Mouse (Mus musculus) right cerebral cortex, adult 2 months (tissue): ENCODE data around the gene Mapkbp1.

Source experiments
- DNase-seq, 2 experiments: peaks; one replicate each; pipeline ENCODE4 v3.0.0; 2021 to 2022; ENCODE audit warnings: low spot score in 2 of 2

The Mapkbp1 gene

DNA sequence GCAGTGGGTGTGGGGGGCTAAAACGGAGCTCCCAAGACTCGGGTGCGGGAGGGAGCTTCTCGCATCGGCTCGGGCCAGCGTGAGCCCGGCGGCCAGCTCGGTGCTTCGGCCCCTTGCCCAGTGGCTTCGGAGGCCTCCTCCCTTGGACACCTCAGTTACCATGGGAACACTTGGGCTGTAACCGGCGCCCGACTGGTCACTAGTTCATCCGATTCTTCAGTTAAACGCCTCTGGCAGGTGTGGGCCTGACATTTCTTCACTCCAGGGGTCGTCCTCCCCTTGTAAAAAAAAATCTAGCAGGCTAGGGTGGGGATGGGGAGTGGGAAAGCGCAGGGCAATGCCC, at the start of gene Mapkbp1:
Gene Mapkbp1 (plus strand): TSS at position 163 of the 343 bp plus-strand sequence.
- no peak for DNase-seq

DNA sequence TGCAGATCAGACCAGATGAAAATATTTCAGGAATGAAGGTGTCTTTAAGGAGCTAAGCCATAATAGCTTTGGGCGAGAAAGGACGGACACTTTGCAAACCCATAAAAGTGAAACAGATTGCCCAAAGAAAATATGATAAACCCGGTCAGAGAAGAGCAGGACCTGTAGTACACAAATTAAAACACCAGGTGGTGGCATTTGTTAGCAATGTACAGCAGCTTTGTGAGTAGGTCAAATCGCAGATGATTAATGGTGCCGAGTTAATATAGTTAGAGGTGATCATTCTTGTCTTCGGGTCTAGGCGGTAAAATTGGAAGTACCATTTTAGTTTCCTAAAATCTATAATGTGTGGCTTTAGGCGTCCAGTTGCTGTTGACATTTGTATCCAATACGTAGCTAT, 1.9 kb upstream of the Mapkbp1 start:
- DNase-seq: peak; percentile 40 to 45

DNA sequence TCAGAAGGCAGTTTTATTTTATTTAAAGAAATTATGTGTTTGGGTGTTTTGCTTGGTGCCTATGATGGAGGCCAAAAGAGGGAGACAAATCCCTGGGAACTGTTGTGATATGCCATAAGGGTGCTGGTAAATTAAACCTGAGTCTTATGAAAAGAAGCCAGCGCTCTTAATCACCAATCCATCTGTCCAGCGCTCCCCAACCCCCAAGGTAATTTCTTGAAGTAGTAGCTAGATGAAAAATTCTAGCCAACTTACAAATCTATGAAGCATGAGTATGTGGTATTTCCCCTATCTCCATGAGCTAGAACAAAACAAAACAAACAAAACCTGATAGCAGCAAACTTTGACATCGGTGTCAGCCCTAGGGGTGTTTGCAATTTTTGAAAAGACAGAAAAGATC, 1.2 kb upstream of the Mapkbp1 start:
- no peak for DNase-seq

DNA sequence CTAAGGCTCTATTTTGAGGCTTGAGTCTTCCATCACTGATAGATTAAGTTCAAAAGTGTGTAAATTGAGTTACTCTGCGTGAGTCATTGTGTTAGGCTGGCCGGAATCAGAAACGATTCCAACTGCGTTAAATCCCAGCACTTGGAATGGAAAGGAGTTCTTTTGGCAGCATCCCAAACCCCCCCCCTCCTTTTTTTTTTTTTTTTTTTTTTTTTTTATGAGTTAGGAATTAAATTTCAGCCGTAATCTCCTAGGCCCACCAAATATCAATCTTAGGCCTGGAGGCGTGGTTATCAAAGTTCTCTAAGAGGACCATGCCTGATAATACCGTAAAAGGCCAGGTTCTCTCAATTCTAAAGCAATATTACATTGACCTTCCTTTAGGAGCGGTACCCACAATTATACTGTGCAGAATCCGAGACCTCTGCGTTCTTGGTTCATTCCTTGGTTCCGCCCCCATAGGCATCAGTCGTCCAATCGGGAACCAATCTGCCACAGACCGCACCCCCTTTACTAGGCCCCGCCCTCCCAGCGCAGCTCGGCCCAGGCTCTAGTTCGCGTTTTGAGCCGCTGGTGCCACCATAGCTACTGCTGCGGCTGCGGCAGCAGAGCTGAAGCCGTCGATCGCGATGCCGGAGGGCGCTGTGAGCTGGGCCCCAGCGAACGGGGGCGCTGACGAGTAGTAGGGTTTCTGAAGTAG, 512 bp upstream of the Mapkbp1 start:
- DNase-seq: peak; percentile 96 to 98

DNA sequence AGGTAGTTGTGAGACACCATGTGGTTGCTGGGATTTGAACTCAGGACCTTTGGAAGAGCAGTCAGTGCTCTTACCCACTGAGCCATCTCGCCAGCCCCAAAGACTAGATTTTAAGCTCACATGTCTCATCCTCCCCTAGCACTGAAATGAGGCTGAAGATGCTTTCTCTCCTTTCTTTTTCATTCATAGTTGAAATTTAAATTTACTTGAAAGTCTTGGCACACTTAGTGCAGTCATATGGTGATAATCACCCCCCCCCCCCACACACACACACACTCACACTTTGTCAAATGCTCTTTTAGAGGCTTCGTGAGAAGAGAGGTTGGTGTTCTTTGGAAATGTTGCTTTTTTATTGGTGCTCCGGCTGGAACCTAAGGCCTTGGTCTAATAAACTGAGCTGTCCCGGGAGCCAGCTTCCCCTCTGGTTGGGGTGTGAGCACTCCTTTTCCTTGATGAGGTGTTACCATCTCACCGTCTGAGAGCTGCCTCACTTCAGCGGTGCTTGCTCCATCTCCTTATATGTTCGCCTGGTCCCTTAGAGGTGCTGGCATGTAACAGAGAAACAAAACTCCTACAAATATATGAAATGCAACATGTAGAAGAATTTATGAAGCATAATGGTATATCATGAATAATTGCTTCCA, 8.0 kb downstream of the Mapkbp1 start:
- DNase-seq: no peak

DNA sequence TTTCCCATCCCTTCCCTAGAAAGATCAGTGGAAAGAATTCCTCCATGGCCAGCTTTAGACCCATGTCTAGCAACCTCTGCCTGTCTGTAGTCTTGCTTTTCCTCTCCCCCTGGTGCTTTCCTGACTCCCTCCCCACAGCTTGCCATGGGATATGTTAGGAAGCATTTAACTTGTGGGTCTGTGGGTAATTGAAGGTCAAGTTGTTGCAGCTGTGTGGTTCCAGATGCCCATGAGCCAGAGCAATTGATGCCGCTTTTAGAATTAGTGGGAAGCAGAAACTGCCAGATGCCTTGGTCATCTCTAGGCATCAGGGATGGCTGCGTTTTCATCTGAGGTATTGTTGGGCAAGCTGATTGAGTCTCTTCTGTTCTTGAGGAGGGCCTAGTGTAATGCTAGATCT, 9.1 kb downstream of the Mapkbp1 start:
- no peak for DNase-seq

DNA sequence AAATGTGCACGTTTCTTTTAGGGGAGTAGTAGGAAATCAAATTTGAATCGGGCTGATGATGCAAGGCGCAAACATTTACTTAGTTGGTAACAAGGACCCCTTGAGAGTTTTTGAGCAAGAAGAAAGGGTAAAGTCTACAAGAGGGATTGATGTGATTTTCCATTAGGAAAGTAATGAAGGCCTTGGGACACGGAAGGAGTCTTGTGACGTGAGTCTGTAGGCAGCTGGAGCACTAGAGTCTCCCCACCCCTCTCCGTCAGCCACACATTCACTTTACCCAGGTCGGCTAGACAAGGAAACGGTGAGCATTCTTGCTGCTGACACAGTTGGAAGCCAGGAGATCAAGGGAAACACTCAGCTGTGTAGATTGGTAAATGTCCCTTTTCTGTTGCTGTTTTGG, 13.4 kb downstream of the Mapkbp1 start:
- DNase-seq: no peak

DNA sequence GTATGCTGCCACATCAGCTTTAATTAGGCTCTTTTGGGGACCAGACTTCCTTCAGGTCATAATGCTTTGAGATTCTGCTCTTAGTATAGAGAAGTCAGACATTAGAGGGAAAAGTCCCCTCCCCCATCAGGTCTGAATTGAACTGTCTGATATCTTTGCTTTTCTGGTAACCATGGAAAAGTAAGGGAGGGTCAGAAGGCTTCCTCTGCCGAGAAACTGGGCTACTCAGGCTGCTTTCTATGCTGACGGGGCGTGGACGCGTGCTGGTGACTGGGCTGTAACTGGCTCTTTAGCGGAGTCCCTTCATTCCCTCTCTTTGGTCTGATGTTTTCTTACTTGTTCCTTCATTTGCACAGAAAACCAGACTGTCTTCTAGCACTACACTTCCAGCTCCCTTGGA, 13.9 kb downstream of the Mapkbp1 start:
- DNase-seq: no peak

DNA sequence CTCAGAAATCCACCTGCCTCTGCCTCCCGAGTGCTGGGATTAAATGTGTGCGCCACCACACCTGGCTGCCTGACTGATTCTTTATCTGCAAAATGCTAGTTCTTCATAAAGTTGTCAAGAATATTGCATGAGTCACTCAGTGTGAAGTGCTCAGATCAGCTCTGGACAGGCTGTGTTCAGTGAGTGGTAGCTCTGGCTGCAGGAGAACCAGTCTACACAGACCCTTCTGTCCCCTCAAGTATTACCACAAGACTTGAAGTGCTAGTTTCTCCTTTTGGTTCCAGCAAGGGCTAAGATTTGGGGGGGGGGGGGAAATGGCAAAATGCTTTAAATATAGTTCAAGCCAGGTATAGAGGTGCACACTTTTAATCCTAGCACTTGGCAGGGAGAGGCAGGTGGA, 14.9 kb downstream of the Mapkbp1 start:
- no peak for DNase-seq

DNA sequence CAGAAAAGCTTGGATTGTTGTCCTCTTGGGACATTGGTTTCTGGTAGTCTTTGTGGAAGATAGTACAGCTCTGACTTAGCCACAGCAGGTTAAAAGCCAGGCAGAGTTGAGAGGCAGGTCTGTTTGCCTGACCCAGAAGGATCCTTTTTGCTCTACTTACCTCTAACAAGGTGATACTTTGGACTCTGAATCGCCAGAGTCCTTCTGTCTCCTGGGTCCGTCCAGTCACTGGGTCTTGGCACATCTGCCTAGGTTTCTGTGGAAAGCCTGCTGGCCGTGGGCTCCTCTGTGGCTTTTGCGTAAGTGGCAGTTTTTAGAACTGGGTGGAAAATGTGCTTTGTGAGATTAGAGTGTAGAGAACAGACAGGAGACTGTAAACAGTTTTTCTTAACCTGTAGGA, 16.5 kb downstream of the Mapkbp1 start:
- no peak for DNase-seq

DNA sequence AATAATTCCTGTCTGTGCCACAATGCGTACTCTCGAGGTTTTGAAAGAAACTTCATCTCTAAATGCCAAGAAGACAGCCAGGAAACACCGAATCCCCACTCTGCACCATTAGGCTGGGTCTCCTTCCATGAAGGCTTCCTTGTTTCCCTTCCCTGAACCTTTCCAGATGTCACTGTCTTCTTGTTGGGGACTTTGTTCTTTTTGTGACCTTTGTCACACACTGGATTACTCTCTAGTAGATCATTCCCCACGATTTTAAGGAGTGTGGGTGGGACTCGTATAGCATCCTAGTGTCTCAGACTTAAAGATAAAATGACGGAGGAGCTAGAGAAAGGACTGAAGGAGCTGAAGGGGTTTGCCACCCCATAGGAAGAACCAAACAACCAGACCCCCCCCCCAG, 18.4 kb downstream of the Mapkbp1 start:
- DNase-seq: no peak

DNA sequence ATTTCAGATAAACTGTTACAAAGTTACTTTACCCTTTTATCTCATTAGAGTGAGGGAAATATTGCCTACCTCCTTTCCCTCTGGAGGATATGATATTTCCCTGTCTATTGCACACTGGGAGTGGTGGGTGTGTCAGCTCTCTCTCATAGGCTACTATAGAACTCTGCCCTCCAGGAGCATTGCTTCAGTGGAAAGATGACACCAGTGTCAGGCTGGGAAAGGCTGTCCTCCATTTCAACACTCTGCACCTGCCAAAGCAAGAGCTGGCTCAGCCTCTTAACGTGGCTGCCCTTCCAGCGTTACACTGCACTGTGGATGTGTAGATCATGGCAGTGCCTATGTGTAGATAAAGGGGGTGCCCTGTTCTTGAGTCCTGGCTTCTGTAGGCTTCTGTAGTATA, 19.9 kb downstream of the Mapkbp1 start:
- no peak for DNase-seq

DNA sequence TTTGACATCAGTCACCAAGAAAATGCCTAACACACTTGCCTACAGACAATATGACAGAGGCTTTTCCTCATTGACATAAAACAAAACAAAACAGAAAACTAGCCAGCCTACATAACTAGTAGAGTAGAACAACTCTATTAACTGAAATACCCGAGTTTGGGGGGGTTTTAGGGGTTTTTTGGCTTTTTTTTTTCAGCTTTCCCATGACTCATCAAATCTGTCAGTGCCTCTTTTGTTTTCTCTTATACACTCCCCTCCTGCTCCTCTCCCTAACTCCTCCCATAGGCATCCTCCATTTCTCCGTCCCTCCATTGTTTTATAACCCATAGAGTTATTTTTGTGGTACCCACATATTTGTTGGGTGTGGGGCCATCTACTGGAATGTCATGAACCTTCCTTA, 21.0 kb downstream of the Mapkbp1 start:
- DNase-seq: no peak

DNA sequence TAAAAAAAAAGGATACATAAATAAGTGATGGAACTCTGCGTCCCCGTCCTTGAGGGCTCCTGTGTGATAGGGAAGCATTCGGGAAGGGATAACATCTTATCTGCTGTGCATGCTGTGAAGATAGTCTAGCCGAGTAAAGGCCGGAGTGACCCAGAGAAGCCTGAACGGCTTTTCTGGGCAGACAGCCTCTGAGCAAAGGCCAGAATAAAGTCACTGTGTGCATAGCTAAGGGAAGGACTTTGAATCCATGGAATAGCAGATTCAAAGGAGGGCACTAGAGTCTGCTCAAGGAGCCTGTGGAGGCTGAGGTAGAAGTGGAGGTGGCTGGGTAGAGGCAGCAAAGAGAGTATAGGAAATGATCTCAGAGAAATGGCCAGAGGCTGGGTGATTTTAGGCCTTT, 22.3 kb downstream of the Mapkbp1 start:
- no peak for DNase-seq

DNA sequence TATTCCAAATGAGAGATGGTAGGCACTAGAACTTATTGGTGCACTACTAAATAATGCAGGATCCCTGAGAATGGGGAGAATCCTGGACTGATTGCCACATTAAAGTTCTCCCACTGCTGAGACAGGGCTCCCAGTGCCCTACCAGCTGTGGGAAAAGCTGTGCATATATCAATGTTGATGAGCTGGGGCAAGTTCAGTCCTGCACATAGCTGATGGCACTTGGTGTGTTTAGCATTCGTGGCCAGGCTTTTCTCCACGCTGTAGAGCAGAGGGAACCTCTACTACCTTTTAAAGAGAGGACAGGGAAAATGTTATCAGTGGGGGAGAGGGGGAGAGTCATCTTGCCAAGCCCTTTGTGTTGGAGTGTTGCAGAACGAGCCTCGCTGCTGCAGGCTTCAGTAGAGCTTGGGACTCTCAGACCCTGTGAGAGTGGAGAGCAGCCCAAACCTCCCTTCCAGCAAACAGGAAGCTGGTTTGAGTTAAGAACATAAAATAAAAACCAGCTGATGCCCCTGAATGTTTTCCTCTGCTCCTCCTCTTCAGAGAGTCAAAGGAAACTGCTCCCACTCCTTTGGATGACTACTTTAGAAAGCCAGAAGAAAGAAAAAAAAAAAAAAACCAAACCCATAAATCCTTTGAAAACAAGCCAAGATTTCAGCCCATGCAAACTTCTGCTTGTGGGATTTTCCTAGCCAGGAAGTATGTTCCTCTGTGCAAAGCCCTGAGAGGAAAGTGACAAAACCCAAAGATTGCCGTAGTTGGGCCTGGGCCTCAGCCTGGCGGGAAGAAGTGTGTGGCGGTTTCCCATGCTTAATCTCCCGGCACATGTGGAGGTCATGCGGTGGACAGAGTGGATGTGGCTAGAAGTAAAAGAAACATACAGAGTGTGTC, 23.1 kb downstream of the Mapkbp1 start:
- DNase-seq: no peak

DNA sequence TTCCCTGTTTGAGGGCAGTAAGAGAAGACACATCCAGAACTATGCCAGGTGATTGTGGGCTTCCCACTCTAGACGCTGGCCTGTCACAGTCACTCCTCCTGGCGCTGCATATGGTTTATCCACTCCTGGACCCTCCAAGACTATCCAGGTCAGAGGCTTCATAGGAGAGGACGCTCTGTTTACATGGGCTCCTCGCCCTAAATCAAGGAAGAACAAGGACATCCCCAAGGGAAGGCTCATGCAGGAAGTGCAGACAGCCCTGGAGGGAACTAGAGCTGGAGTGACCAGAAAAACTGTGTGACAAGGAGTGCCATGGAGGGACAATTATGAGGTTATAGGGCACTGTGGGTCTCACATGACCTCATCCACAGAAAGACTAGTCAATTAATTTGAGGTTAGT, 24.9 kb downstream of the Mapkbp1 start:
- no peak for DNase-seq

DNA sequence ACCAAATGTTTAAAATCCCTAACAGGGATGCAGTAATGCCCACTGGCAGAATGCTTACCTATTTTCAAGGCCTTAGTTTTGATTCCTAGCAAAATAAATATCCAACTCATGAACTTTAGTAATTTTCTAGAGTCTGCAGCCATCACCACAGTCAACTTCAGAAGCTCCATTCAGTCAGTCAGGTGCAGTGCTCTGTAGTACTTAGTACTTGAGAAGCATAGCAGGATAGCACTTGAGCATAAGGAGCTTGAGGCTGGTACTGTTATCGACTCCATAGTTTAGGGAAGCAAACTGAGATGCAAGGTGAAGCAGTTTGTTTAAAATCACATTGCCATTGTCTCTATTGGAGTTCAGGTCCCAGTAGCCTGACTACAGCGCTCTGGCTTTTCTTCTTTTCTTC, 27.2 kb downstream of the Mapkbp1 start:
- DNase-seq: no peak

DNA sequence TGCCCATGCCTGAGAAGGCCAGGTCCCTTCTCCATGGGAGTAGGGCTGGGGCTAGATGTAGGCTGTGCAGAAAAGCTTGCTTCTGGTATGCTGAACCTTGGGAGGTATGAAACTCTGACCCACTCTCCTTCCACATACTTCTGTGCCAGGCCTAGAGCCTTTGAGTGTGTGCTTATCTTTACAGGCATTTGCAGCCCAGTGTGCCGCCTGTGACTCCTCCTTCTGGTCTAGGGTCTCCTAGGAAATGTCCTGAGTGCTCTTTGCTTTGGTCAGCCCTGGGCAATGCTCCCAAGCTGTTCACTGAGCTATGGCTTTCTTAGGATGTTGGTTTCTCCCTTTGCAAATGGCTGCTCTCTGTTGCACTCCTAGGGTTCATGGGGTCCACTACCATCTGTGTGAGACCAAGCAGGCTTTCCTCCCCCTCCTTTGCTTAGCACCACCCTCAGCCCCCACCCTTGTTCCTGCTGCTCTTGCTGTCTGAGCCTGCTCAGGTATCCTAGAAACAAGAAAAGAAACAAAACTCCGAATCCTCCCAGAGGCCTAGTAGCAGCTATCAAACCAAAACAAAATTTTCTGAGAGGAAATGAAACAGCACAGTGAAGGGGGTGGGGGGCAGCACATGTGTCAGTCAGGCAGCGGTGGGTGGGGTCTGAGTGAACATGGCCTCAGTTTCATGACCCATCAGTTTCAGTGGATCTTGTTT, 28.5 kb downstream of the Mapkbp1 start:
- DNase-seq: no peak

DNA sequence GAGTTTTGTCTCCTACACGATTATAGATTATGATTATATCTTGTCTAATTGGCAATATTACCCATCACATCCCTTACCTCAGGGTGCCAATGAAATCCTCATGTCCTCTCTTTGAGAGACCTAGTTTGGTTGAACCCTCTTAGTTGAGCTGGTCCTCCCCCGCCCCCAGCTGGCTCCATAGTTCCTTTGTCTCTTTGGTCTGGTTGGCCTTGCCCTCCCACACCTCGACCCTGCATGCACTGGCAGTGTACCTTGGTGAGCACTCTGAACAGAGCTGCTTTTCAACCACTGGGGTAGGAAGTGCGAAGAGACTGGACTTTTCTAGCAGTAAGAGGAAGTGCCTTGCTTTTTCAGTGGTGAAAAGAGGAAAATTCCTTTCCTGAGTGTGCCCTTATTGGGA, 29.5 kb downstream of the Mapkbp1 start:
- no peak for DNase-seq

DNA sequence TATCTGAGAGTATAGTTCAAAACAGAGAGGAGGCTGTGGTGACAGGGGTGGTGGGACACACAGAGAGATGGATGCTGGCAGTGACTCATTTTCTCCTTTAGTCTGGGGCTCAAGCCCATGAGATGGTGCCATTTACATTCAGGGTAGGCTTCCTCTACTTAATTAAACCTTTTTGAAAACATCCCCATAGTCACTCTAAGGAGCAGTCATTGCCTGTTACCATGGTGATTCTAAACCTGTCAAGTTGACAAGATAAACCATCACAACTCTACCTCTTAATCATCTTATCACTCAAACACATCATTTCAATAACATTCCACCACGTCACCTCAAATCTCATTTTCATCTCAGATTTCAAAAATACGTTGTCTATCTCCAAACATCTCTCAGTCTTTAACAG, 31.5 kb downstream of the Mapkbp1 start:
- no peak for DNase-seq

DNA sequence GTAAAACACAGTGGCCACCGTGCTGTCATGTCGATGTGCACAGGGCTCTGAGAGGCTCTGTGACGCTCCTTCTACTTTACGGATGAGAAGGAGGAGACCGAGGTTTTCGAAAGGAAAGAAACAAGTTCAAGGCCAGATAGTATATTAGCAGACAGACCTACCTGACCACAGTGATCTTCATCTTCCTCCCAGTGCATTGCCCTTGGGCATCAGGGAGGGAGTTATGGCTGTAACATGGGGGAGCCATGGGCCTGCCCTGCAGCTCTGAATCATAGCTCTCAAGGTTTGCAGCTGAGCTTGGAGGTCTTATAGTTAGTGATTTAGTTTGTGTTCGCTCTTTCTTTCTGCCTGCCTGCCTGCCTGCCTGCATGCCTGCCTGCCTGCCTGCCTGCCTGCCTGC, 34.2 kb downstream of the Mapkbp1 start:
- no peak for DNase-seq

DNA sequence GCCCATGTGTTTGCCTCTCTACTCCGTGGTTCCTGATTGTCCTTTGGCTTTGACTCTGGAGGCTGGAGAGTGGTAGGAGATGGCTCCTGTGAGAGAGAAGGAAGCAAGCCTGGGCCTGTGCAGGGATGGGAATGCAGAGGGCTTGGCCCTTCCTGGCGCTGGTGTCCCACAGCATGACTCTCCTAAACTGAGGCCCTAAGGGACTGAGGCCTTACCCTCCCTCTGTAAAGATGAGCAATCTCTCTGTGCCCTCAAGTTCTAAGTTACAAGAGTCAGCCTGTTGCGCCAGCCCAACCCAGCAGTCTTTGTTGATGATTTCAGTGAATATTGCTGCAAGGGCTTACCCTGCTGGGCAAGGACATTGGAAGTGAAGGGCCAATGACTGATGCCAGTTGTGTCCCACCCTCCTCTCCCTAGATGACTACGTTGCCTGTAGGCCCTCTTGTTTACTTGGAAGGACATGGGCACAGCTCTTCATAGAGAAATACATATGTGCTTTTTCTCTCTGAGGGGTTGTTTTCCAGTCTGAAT, 35.2 kb downstream of the Mapkbp1 start:
- no peak for DNase-seq
